Mouse (Mus musculus): ENCODE measurements around the gene Abcc3.

Abcc3 gene

DNA sequence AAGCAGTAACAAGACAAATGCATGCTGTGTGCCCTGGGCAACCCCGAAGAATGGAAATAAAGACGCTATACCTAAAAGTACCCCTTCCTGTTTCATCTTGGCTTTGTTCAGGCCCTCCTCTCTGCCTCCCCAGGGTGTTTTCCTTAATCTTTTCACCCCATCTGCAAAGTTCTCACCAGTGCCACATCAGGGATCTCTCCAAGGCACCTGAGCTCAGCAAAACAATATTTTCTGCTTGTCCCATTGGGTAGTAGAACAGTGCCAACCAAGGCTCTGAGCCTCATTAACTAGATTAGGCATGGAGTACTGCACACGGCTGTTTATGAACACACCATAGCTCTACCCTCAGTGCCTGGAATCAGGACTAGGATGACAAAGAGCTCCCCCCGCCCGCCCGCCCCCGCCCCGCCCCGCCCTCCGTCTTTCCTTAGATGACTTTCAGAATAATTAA, 65.8 kb downstream of the Abcc3 start:
- no peak for DNase-seq (ENCODE audit: low read depth)

- DNase-seq (ENCODE audit: low read depth) = no peak
Measured at GRCm38 (mm10) chr11:94324618-94325017, 68.2 kb downstream of the Abcc3 start.

- DNase-seq (ENCODE audit: low read depth) = no peak
Measured at GRCm38 (mm10) chr11:94323271-94323925, 69.4 kb downstream of the Abcc3 start.

- no peak for DNase-seq (ENCODE audit: low read depth)
Measured at GRCm38 (mm10) chr11:94322636-94323035, 70.2 kb downstream of the Abcc3 start.

DNA sequence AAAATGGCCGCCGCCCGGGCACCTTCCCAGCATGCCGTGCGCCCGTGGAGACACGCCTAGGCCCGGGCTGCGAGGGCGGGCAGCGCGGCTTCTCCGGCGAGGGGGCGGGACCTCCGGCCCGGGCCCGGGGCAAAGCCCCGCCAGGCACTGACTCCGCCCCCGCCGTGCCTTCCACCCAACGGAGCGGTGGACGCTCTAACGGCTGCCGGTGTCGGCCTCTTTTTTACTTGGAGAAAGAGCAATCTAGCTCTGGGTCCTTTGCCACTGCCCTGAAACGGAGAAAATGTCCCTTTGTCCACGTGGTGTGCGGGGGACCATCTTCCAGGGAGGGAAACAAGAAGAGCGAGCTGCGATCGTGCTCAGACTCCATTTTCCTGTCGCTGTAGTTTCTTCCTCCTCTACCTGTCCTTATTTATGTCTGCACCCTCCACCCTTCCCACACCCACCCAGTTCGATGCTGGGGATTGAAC, 70.8 kb downstream of the Abcc3 start, which contains the start of gene Luc7l3:
Gene Luc7l3 (minus strand): TSS at position 58 of the 470 bp plus-strand sequence.
- DNase-seq (ENCODE audit: low read depth) = peak; percentile 88

GRCm38 (mm10) chr11:94320969-94321930, 71.5 kb downstream of the Abcc3 start:
- no peak for DNase-seq (ENCODE audit: low read depth)

- no peak for DNase-seq (ENCODE audit: low read depth)
Measured at GRCm38 (mm10) chr11:94318056-94318455, 74.7 kb downstream of the Abcc3 start.

DNA sequence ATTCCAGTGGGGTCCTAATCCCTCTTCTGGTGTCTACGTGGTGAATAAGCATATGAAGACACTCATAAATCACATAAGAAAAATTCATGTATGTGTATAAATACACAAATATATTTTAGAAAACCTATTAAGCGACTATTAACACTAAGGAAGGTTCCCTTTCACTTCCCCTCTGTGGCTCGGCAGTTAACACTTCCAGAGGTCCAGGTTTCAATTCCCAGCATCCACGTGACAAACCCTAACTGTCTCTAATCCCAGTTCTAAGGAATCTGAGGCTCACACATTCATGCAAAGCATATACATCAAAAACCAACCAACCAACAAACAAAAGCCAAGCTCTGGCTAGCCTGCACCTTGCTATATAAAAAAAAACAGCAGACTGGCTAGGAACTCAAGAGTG, 75.3 kb downstream of the Abcc3 start:
- DNase-seq (ENCODE audit: low read depth) = no peak

DNA sequence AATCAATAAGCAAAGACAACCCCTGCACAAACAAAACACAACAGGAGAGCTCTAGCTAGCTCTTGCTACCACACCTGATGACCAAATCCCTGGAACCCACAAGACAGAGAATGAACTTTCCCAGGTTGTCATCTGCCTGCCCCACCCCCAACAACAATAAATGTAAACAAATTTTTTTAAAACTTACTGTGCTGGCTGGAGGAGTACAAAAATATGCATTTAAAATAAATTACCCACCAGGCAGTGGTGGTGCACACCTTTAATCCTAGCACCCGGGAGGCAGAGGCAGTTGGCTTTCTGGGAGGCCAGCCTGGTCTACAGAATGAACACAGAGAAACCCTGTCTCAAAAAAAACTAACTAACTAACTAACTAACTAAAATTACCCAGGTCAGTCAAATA, 75.8 kb downstream of the Abcc3 start:
- no peak for DNase-seq (ENCODE audit: low read depth)

DNA sequence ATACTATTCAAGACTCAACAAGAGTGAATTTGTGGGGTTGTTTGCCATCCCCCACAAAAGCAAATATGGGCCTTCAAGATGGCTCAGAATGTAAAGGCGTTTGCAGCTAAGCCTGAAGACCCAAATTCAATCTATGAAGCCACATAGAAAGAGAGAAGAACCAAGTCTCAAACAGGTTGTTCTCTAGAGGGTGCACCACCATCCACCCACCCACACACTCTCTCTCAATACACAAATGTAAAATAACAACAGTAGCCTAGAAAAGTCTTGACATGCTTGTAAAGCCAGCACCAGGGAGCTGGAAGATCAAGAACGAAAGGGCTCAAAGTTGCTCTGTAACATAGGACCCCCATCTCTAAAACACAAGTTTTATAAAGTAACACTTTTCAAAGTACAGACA, 76.3 kb downstream of the Abcc3 start:
- no peak for DNase-seq (ENCODE audit: low read depth)

GRCm38 (mm10) chr11:94315308-94315707, 77.5 kb downstream of the Abcc3 start:
- DNase-seq (ENCODE audit: low read depth) = no peak

DNA sequence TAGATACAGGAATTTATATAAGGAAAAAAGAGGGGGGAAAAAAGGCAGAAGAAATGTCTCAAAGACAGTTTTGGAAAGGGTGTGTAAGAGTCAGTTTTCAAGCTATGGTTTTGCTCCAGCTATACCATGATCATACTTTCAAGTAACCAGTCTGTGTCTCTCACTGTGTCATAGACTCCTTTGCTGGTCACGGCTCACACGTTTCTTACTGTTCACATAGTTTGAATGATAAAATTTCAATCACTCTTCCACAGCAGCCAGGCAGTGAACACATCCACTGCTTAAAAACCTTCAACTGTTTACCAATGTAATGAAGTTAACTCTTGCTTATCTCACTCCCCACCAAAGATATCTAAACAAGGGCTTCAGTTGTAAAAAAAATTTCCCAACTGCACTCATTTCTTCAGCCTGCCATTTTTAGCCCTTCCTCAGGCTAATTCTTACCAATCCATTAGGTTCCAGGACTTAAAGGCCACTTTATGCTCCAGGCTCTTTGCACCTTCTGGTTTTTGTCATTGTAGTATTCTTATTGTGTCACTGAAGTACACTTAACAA, 78.6 kb downstream of the Abcc3 start:
- DNase-seq (ENCODE audit: low read depth) = no peak

- no peak for DNase-seq (ENCODE audit: low read depth)
Measured at GRCm38 (mm10) chr11:94312733-94313132, 80.1 kb downstream of the Abcc3 start.

GRCm38 (mm10) chr11:94294996-94295845, 97.6 kb downstream of the Abcc3 start:
- no peak for DNase-seq (ENCODE audit: low read depth)

All from c-Kit-positive CD71-positive TER-119-negative erythroid progenitor cells, embryonic 14.5 days (primary cell).